Mouse (Mus musculus) midbrain, embryonic 13.5 days (tissue): ENCODE measurements at regions not wholly inside any gene's neighbourhood (a gene's known extent, or its start where the extent isn't known, plus 50 kb on each side); places are given as distances from the start of the nearest gene placed in this dataset. TPM values are rescaled to one million over a fixed set of nuclear protein-coding genes. Genes with fewer than 3 reads are reported as not detected.

Source experiments
- ATAC-seq: fragments of 200-750 bp; cut with Nextera tagmentation; 2 replicates; pipeline ENCODE4 v1.8.0; 2017; ENCODE audit warnings: mild to moderate bottlenecking, moderate TSS enrichment, moderate library complexity
- H3K27ac ChIP-seq: fragments of 300-500 bp; sonication (generic); 2 replicates; pipeline ENCODE4 v1.5.1; 2015; ENCODE audit warnings: inconsistent platforms, mild to moderate bottlenecking, moderate library complexity
- H3K27me3 ChIP-seq: fragments of 300-500 bp; sonication (generic); 2 replicates; pipeline ENCODE4 v1.6.1; 2015; ENCODE audit warnings: mild to moderate bottlenecking, inconsistent platforms
- H3K36me3 ChIP-seq: fragments of 300-500 bp; sonication (generic); 2 replicates; pipeline ENCODE4 v1.6.1; 2015; ENCODE audit warnings: mild to moderate bottlenecking, inconsistent platforms
- H3K4me1 ChIP-seq: fragments of 300-500 bp; sonication (generic); replicated peaks from 2 replicates; pipeline ENCODE4 v1.6.1; 2015; ENCODE audit warnings: inconsistent platforms
- H3K4me2 ChIP-seq: fragments of 300-500 bp; sonication (generic); replicated peaks from 2 replicates; pipeline ENCODE4 v1.6.1; 2015; ENCODE audit warnings: moderate library complexity, mild to moderate bottlenecking, inconsistent platforms
- H3K4me3 ChIP-seq: fragments of 300-500 bp; sonication (generic); replicated peaks from 2 replicates; pipeline ENCODE4 v1.5.1; 2015; ENCODE audit warnings: mild to moderate bottlenecking, inconsistent platforms
- H3K9ac ChIP-seq: fragments of 300-500 bp; sonication (generic); replicated peaks from 2 replicates; pipeline ENCODE4 v1.6.1; 2015; ENCODE audit warnings: mild to moderate bottlenecking, inconsistent platforms
- H3K9me3 ChIP-seq: fragments of 300-500 bp; sonication (generic); 2 replicates; pipeline ENCODE4 v1.6.1; 2016; ENCODE audit warnings: mild to moderate bottlenecking, inconsistent platforms
- WGBS: fragments of 180-500 bp; shearing (Covaris S2); methylation state at CpG from one replicate; pipeline ENCODE4 v1.1.7; 2015; 5-methylcytosine and 5-hydroxymethylcytosine counted together
- microRNA-seq: library from miRNA; unstranded; fragments of <30 nt; microRNA quantifications from one replicate; pipeline ENCODE4, GENCODE M21; 2016

DNA sequence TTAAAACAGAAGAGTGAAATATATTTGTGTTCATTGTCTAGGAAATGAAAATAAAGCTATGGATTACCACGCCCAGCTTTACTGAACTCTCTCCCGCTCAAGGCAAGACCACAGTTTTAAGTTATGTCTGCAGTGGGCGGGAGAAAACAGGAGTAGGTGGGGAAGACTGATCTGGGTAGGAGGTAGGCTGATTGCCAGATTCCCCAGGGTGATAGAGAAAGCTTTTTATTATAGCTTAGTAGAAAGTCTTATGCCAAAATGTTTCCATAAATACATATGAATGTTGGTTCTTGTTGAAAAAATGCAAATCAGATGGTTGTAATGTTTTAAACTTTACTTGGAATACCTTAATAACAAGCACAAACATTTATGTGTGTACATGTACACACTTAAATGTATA lies 50.2 kb upstream of the Mpdz start:
- no peaks in the 10 kb centered on the region for H3K36me3 ChIP-seq
- no peak overlapping the region for H3K27ac ChIP-seq
- WGBS: 85% methylated on average over 3 of the region's 3 CpGs
- H3K27me3 ChIP-seq: no peaks in the 10 kb centered on the region
- H3K9me3 ChIP-seq: no peaks in the 10 kb centered on the region
- no peaks in the 10 kb centered on the region for H3K4me1 ChIP-seq
- no peak overlapping the region for H3K4me3 ChIP-seq
- H3K9ac ChIP-seq: no peak overlapping the region
- no peak for ATAC-seq
- H3K4me2 ChIP-seq: no peak overlapping the region

Small RNA genes in the stretch of these regions (microRNA-seq; reads per million reads assigned to microRNA genes)
- not detected for gene Gm22402
